Mouse (Mus musculus): ENCODE results near the gene Psmb5. TPM values are rescaled to one million over a fixed set of nuclear protein-coding genes. Genes with fewer than 3 reads are reported as not detected.
A peak's percentile ranks its signal among the peaks of the same experiment; 100 is the strongest.

Gene Psmb5
- total RNA-seq (2021): 100 to 1,000 TPM; 166 to 167 TPM
- long read RNA-seq, experiment 1, transcript Psmb5-201 (3 exons, 899 nt): major isoform, 80 of 84 reads
- long read RNA-seq, experiment 1, partial matches to known transcripts: 4 of 84 reads
- long read RNA-seq, experiment 1, other reads (novel, unspliced or antisense): 0 of 84 reads
- long read RNA-seq, experiment 2, transcript Psmb5-201 (3 exons, 899 nt): major isoform, 58 of 63 reads
- long read RNA-seq, experiment 2, partial matches to known transcripts: 5 of 63 reads
- long read RNA-seq, experiment 2, other reads (novel, unspliced or antisense): 0 of 63 reads

- DNase-seq (ENCODE audit: extremely low spot score in 1 of 2, low spot score in 2 of 2): peak; percentile 84 to 88
- peak within 1 kb of the TSS; percentile 76 for H3K4me3 ChIP-seq
- intact Hi-C loops (cut with DNase I): no loop called here
- H3K27ac ChIP-seq: peak within 1 kb of the TSS; percentile 96
- TF ChIP-seq CTCF (IDR thresholded peaks at IDR 0.05): no peak
Measured at GRCm38 (mm10) chr14:54617897-54618365, at the start of gene Psmb5. TSS of gene Psmb5 (minus strand) at chr14:54618022.

- peak; percentile 49 for DNase-seq (ENCODE audit: extremely low spot score in 1 of 2, low spot score in 2 of 2)
Measured at GRCm38 (mm10) chr14:54664477-54665222, 46.8 kb upstream of the Psmb5 start.

GRCm38 (mm10) chr14:54660009-54660408 lies 42.2 kb upstream of the Psmb5 start:
- TF ChIP-seq CTCF (IDR thresholded peaks at IDR 0.05): peak; percentile 54
- H3K27ac ChIP-seq: no peak overlapping the region
- no peak overlapping the region for H3K4me3 ChIP-seq
- intact Hi-C loops (cut with DNase I): no loop called here
- no peak for DNase-seq (ENCODE audit: extremely low spot score in 1 of 2, low spot score in 2 of 2)

More at GRCm38 (mm10) chr14:54664477-54665222, 46.8 kb upstream of the Psmb5 start:
- Histone ChIP-seq H3K4me3 (no peak overlapping the region), H3K27ac (peak overlapping the region; percentile 66; the same call in 1 of the 2 replicates)
- intact Hi-C loops (cut with DNase I): no loop called here
- no peak; the same call in 1 of the 2 replicates for TF ChIP-seq CTCF (IDR thresholded peaks at IDR 0.05)

- H3K27ac ChIP-seq: peak overlapping the region; percentile 94
- DNase-seq (ENCODE audit: extremely low spot score in 1 of 2, low spot score in 2 of 2): peak; percentile 79 to 82
- TF ChIP-seq CTCF (IDR thresholded peaks at IDR 0.05): no peak; the same call in 1 of the 2 replicates
- intact Hi-C loops (cut with DNase I): loop anchor here (2.0 kb wide), 1 partner anchor 33 kb away; the partner anchor contains the start of genes 1700123O20Rik and Acin1
- H3K4me3 ChIP-seq: peak overlapping the region; percentile 79
Measured at GRCm38 (mm10) chr14:54653496-54653895, 35.7 kb upstream of the Psmb5 start.

GRCm38 (mm10) chr14:54652787-54653186 lies 35.0 kb upstream of the Psmb5 start:
- DNase-seq (ENCODE audit: extremely low spot score in 1 of 2, low spot score in 2 of 2): no peak
- intact Hi-C loops (cut with DNase I): loop anchor here (2.0 kb wide), 1 partner anchor 34 kb away; the partner anchor contains the start of genes 1700123O20Rik and Acin1
- H3K27ac ChIP-seq: peak overlapping the region; percentile 94
- H3K4me3 ChIP-seq: peak overlapping the region; percentile 79
- TF ChIP-seq CTCF (IDR thresholded peaks at IDR 0.05): no peak

GRCm38 (mm10) chr14:54651556-54651955 lies 33.7 kb upstream of the Psmb5 start:
- no peak overlapping the region for H3K27ac ChIP-seq
- no peak for DNase-seq (ENCODE audit: extremely low spot score in 1 of 2, low spot score in 2 of 2)
- no peak for TF ChIP-seq CTCF (IDR thresholded peaks at IDR 0.05)
- intact Hi-C loops (cut with DNase I): loop anchor here (2.0 kb wide), 1 partner anchor 49 kb away; no protein-coding TSS in a partner anchor
- H3K4me3 ChIP-seq: no peak overlapping the region

- intact Hi-C loops (cut with DNase I): loop anchor here (2.0 kb wide), 1 partner anchor 50 kb away; no protein-coding TSS in a partner anchor
- no peak overlapping the region for H3K27ac ChIP-seq
- H3K4me3 ChIP-seq: no peak overlapping the region
- DNase-seq (ENCODE audit: extremely low spot score in 1 of 2, low spot score in 2 of 2): peak; percentile 80 to 82
- TF ChIP-seq CTCF (IDR thresholded peaks at IDR 0.05): peak; percentile 95
Measured at GRCm38 (mm10) chr14:54650621-54651454, 33.0 kb upstream of the Psmb5 start.

- DNase-seq (ENCODE audit: extremely low spot score in 1 of 2, low spot score in 2 of 2): no peak
- TF ChIP-seq CTCF (IDR thresholded peaks at IDR 0.05): no peak
- intact Hi-C loops (cut with DNase I): no loop called here
- H3K4me3 ChIP-seq: no peak overlapping the region
- no peak overlapping the region for H3K27ac ChIP-seq
Measured at GRCm38 (mm10) chr14:54647900-54648299, 30.1 kb upstream of the Psmb5 start.

GRCm38 (mm10) chr14:54646898-54647636 lies 29.2 kb upstream of the Psmb5 start:
- peak; percentile 64 for TF ChIP-seq CTCF (IDR thresholded peaks at IDR 0.05)
- no peak for DNase-seq (ENCODE audit: extremely low spot score in 1 of 2, low spot score in 2 of 2)
- no peak overlapping the region for H3K27ac ChIP-seq
- intact Hi-C loops (cut with DNase I): no loop called here
- no peak overlapping the region for H3K4me3 ChIP-seq

- H3K4me3 ChIP-seq: no peak overlapping the region
- intact Hi-C loops (cut with DNase I): no loop called here
- H3K27ac ChIP-seq: no peak overlapping the region
- no peak for TF ChIP-seq CTCF (IDR thresholded peaks at IDR 0.05)
- no peak for DNase-seq (ENCODE audit: extremely low spot score in 1 of 2, low spot score in 2 of 2)
Measured at GRCm38 (mm10) chr14:54646455-54646854, 28.6 kb upstream of the Psmb5 start.

Data from left cerebral cortex, adult 2 months (tissue).